Mouse (Mus musculus) MEL (cell line): Measurements from ENCODE around the gene a. TPM values are rescaled to one million over a fixed set of nuclear protein-coding genes. Genes with fewer than 3 reads are reported as not detected.
"Not testable (repeated sequence)": the region's sequence is repeated elsewhere in the genome, so short reads cannot be mapped to it uniquely, and the experiment has no call there.

ENCODE experiments used
- DNase-seq: peaks from one replicate; pipeline ENCODE4 v3.0.0; 2011; ENCODE audit warnings: low read depth, low spot score
- H3K27ac ChIP-seq: 2 replicates; pipeline ENCODE4 v1.5.1; 2012; ENCODE audit warnings: low read depth, mild to moderate bottlenecking, control low read depth, low read length, moderate library complexity; ENCODE audit not compliant: control insufficient read depth
- H3K27me3 ChIP-seq, 2 experiments: fragments of 150-350 bp in 1 of 2; sonication (generic) in 1 of 2; 2 replicates each; pipeline ENCODE4 v1.6.1; 2012; ENCODE audit warnings: low read length in 2 of 2, mild to moderate bottlenecking in 2 of 2, improper control_type of control experiment in 1 of 2, moderate library complexity in 1 of 2; ENCODE audit not compliant: insufficient read depth in 2 of 2, control insufficient read depth in 1 of 2
- H3K36me3 ChIP-seq, 2 experiments: 2 replicates each; pipeline ENCODE4 v1.6.1; 2012 to 2014; ENCODE audit warnings: low read length in 2 of 2, improper control_type of control experiment in 1 of 2, inconsistent platforms in 1 of 2, mild to moderate bottlenecking in 1 of 2; ENCODE audit not compliant: insufficient read depth in 2 of 2, control insufficient read depth in 1 of 2
- H3K4me1 ChIP-seq, 2 experiments: fragments of 150-350 bp in 1 of 2; sonication (generic) in 1 of 2; 2 replicates each; pipeline ENCODE4 v1.6.1; 2012; ENCODE audit warnings: low read length in 2 of 2, improper control_type of control experiment in 1 of 2, mild to moderate bottlenecking in 1 of 2; ENCODE audit not compliant: insufficient read depth in 2 of 2, control insufficient read depth in 1 of 2
- H3K4me3 ChIP-seq, 2 experiments: fragments of 150-350 bp in 1 of 2; sonication (generic) in 1 of 2; 2 replicates each; pipeline ENCODE4 v1.5.1; 2012; ENCODE audit warnings: low read depth in 2 of 2, low read length in 2 of 2, mild to moderate bottlenecking in 2 of 2, moderate library complexity in 2 of 2, control low read depth in 1 of 2, improper control_type of control experiment in 1 of 2; ENCODE audit not compliant: control insufficient read depth in 1 of 2, insufficient read depth in 1 of 2
- H3K79me2 ChIP-seq: 2 replicates; pipeline ENCODE4 v1.6.1; 2012; ENCODE audit warnings: mild to moderate bottlenecking, low read length, moderate library complexity; ENCODE audit not compliant: control insufficient read depth, poor library complexity, insufficient read depth
- H3K9ac ChIP-seq: 2 replicates; pipeline ENCODE4 v1.6.1; 2012; ENCODE audit warnings: low read depth, mild to moderate bottlenecking, control low read depth, low read length, moderate library complexity; ENCODE audit not compliant: control insufficient read depth, poor library complexity, severe bottlenecking
- H3K9me3 ChIP-seq: fragments of 150-350 bp; sonication (generic); replicated peaks from 2 replicates; pipeline ENCODE4 v1.6.1; 2012; ENCODE audit warnings: mild to moderate bottlenecking, low read length, improper control_type of control experiment, moderate library complexity; ENCODE audit not compliant: insufficient read depth
- EP300 ChIP-seq, 2 experiments: IDR thresholded peaks; 2 replicates each; pipeline ENCODE4 v1.6.1; 2011; ENCODE audit warnings: improper control_type of control experiment in 2 of 2, low read length in 2 of 2, low read depth in 1 of 2, mild to moderate bottlenecking in 1 of 2
- GABPA ChIP-seq: IDR thresholded peaks from 2 replicates; pipeline ENCODE4 v1.6.1; 2012; ENCODE audit warnings: low read depth, mild to moderate bottlenecking, inconsistent platforms, low read length, improper control_type of control experiment, moderate library complexity
- GATA1 ChIP-seq: IDR thresholded peaks from 2 replicates; pipeline ENCODE4 v1.6.1; 2011; ENCODE audit warnings: low read depth, low read length, improper control_type of control experiment
- HCFC1 ChIP-seq: IDR thresholded peaks from 2 replicates; pipeline ENCODE4 v1.6.1; 2012; ENCODE audit warnings: low read depth, mild to moderate bottlenecking, inconsistent platforms, low read length, improper control_type of control experiment, moderate library complexity
- KAT2A ChIP-seq: conservative IDR thresholded peaks from 2 replicates; pipeline ENCODE4 v1.6.1; 2012; ENCODE audit warnings: low read depth, low read length, improper control_type of control experiment, inconsistent platforms
- MAFK ChIP-seq: IDR thresholded peaks from 2 replicates; pipeline ENCODE4 v1.6.1; 2011; ENCODE audit warnings: low read depth, mild to moderate bottlenecking, low read length, improper control_type of control experiment, borderline replicate concordance
- MAX ChIP-seq: IDR thresholded peaks from 2 replicates; pipeline ENCODE4 v1.6.1; 2011; ENCODE audit warnings: low read length, improper control_type of control experiment
- MYC ChIP-seq: IDR thresholded peaks from 2 replicates; pipeline ENCODE4 v1.6.1; 2011; ENCODE audit warnings: low read depth, mild to moderate bottlenecking, low read length, improper control_type of control experiment, moderate library complexity
- RAD21 ChIP-seq: IDR thresholded peaks from 2 replicates; pipeline ENCODE4 v1.6.1; 2011; ENCODE audit warnings: mild to moderate bottlenecking, low read depth, low read length, improper control_type of control experiment
- SMC3 ChIP-seq: IDR thresholded peaks from 2 replicates; pipeline ENCODE4 v1.6.1; 2011; ENCODE audit warnings: low read depth, low read length, improper control_type of control experiment
- polyA plus RNA-seq, 2 experiments: library from polyadenylated mRNA; stranded (reverse) in 1 of 2; unstranded in 1 of 2; fragments of >175 nt in 1 of 2; fragments of >200 nt in 1 of 2; gene quantifications; 2 replicates each; pipeline versions ENCODE4 v1.2.1 to v1.2.4; 2012; ENCODE audit warnings: low replicate concordance in 2 of 2, low read depth in 1 of 2; ENCODE audit not compliant: insufficient read length in 2 of 2, insufficient read depth in 1 of 2, missing spikeins in 1 of 2
- total RNA-seq: library from RNA; depleted of rRNA; stranded (reverse); fragments of 300-350 nt; gene quantifications from 2 replicates; pipeline ENCODE4 v1.2.3, GENCODE M21; 2012

a gene
- total and polyA plus RNA-seq, 3 experiments: not detected

GRCm38 (mm10) chr2:155051622-155052351 is 260.6 kb downstream of the a start (continued):
- TF ChIP-seq GATA1: peak; percentile 73; the same call in 1 of the 2 replicates
- no peak for TF ChIP-seq SMC3
- TF ChIP-seq EP300 (IDR thresholded peaks at IDR 0.05; ENCODE audit: low read depth in 1 of 2, low read length in 2 of 2): peak; percentile 31 to 39; a peak in 2 of 4 replicates

- DNase-seq: no peak
- no peak overlapping the region for H3K27ac ChIP-seq
Measured at GRCm38 (mm10) chr2:155052681-155053080, 261.5 kb downstream of the a start.

GRCm38 (mm10) chr2:155053512-155053911 is 262.3 kb downstream of the a start:
- H3K36me3 ChIP-seq, H3K27ac ChIP-seq, DNase-seq, H3K9ac ChIP-seq, H3K4me3 ChIP-seq, H3K9me3 ChIP-seq, H3K79me2 ChIP-seq, H3K4me1 ChIP-seq, H3K27me3 ChIP-seq: not testable (repeated sequence)

More at GRCm38 (mm10) chr2:155052681-155053080, 261.5 kb downstream of the a start:
- H3K4me1 ChIP-seq: peaks cover 0 to 5% of the 10 kb centered on the region in 2 experiments; a peak in 3 of 4 replicates
- H3K9ac ChIP-seq: no peak overlapping the region
- TF ChIP-seq MYC: no peak
- peaks cover 0 to 7% of the 10 kb centered on the region in 2 experiments; a peak in 2 of 4 replicates for H3K36me3 ChIP-seq
- H3K4me3 ChIP-seq: no peak overlapping the region
- H3K9me3 ChIP-seq: no peaks in the 10 kb centered on the region
- H3K27me3 ChIP-seq: no peaks in the 10 kb centered on the region
- peaks cover 2% of the 10 kb centered on the region; the same call in 1 of the 2 replicates for H3K79me2 ChIP-seq

GRCm38 (mm10) chr2:155054672-155055071 is 263.5 kb downstream of the a start:
- no peaks in the 10 kb centered on the region for H3K27me3 ChIP-seq
- H3K9me3 ChIP-seq: no peaks in the 10 kb centered on the region
- no peak for DNase-seq
- peaks cover 2% of the 10 kb centered on the region; the same call in 1 of the 2 replicates for H3K79me2 ChIP-seq
- H3K27ac ChIP-seq: no peak overlapping the region
- no peak overlapping the region for H3K4me3 ChIP-seq
- peaks cover 2 to 7% of the 10 kb centered on the region in 2 experiments; a peak in 3 of 4 replicates for H3K36me3 ChIP-seq
- peaks cover 0 to 5% of the 10 kb centered on the region in 2 experiments; a peak in 3 of 4 replicates for H3K4me1 ChIP-seq
- no peak overlapping the region for H3K9ac ChIP-seq
- TF ChIP-seq MAFK (no peak), MAX (no peak), KAT2A (no peak), MYC (no peak), RAD21 (no peak), HCFC1 (no peak), GABPA (no peak)
